Mouse (Mus musculus): Measurements from ENCODE around the gene Nudt2.

DNA sequence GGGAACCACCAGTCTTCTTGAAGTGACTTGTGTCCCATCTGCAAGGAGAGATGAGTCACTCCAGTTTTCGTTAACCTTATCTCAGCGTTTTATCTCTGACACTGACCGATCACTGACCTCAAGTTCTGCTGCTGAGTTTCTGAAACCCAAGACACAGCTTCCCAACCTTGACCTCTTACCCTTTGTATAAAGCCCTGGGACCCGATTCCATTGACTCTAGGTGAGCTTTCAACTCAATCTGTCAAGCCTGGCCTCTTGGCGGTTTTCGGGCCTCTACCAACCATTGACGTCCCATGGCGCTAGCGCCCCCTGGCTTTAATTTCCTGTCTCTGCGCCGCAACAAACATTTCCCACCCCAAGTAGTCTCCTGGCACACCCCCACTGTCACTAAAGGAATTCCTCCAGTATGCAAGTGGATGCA is 40.2 kb downstream of the Nudt2 start:
- TF ChIP-seq GATA1 (IDR thresholded peaks at IDR 0.05; ENCODE audit: borderline replicate concordance, low read length) (no peak), FLI1 (IDR thresholded peaks at IDR 0.05; ENCODE audit: low read length) (no peak)
